12 mouse cellular contexts compared by ENCODE assay signal in the genomic region with DNA sequence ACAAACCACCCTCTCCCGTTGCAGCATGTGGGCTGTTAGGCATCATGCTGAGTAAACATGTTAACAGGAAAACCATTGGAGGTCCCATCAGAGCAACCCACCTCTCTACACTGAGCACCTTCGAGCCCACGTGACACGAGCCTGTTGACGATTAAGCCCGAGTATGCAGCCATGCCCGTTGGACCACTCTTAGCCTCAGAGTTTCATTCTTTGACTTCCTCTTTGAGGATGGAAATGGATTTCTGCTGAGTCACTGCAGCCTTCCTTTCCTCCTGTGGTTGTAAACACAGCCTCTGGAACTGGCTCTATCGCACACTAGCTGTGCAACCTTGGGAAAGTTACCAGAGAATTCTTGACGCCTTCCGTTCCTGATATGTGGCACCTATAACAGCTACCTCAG.
DNase-seq lines count a peak whose midpoint lies in the region; ATAC-seq and TF ChIP-seq lines count a peak whose summit lies in the region.
"Had no signal": no experiment of that assay in that cellular context is flagged by ENCODE, and none has a peak within 500 bp of the region (broad histone marks: within the 10 kb centered on the region; RNA-seq: fewer than 3 reads in every experiment).

No protein-coding gene starts in this region.

- ATAC-seq in monocyte, adult 5-6 weeks (replicated peaks; ENCODE audit: insufficient number of reproducible peaks, low FRiP score, low TSS enrichment, poor library complexity, severe bottlenecking) = peak; percentile 72
- ATAC-seq in midbrain, embryonic 13.5 days = no peak

- H3K4me1 ChIP-seq in CH12.LX (ENCODE audit: control insufficient read depth in 1 of 2, insufficient read depth in 2 of 2) = peaks cover 20 to 67% of the 10 kb centered on the region in 2 experiments
- peaks cover 13% of the 10 kb centered on the region for H3K4me1 ChIP-seq in midbrain, embryonic 13.5 days (replicated peaks)

- 86% methylated on average over 10 of the region's 10 CpGs for WGBS in midbrain, embryonic 13.5 days

- H3K4me2 ChIP-seq in CH12.LX (ENCODE audit: insufficient read depth, low read depth, poor library complexity, severe bottlenecking) = peak overlapping the region; percentile 55
- no peak overlapping the region for H3K4me2 ChIP-seq in midbrain, embryonic 13.5 days (replicated peaks)
- H3K4me2 ChIP-seq: hindbrain, embryonic 15.5 days; limb, embryonic 13.5 days had no signal

- peak; percentile 26; the same call in 1 of the 2 replicates for TF ChIP-seq EP300 in CH12.LX (IDR thresholded peaks at IDR 0.05; ENCODE audit: low read length)

- H3K36me3 ChIP-seq in CH12.LX (replicated peaks in 1 of 2; ENCODE audit: control insufficient read depth in 1 of 2, insufficient read depth in 1 of 2, low read length in 1 of 2) = peaks cover 0 to 4% of the 10 kb centered on the region in 2 experiments
- H3K36me3 ChIP-seq in midbrain, embryonic 13.5 days = no peaks in the 10 kb centered on the region
- H3K36me3 ChIP-seq: G1E; hindbrain, embryonic 15.5 days; limb, embryonic 13.5 days had no signal

- H3K79me2 ChIP-seq in CH12.LX (replicated peaks; ENCODE audit: control insufficient read depth, extremely low read depth, insufficient read depth, poor library complexity, severe bottlenecking) = no peaks in the 10 kb centered on the region

- DNase-seq in lung, adult 18-20 months = peak; percentile 35 to 64
- no peak for DNase-seq in lung, postnatal 10 days
- peak; percentile 65 for DNase-seq in CH12.LX (ENCODE audit: extremely low read depth)
- peak; percentile 23 for DNase-seq in c-Kit-positive CD71-negative TER-119-negative erythroid progenitor cells, embryonic 14.5 days (ENCODE audit: low read depth)
- no peak for DNase-seq in right cerebral cortex, adult 18-20 months
- DNase-seq: embryo, embryonic 11 days; thymus, postnatal 4 days had no signal

- in situ Hi-C loops in CH12.LX (cut with MboI; ENCODE audit: low pct_ligation_motif_present, low pct_unique_long_range_greater_than_20kb, low sequenced_read_pairs) = no loop called here

- no peaks in the 10 kb centered on the region for H3K27me3 ChIP-seq in CH12.LX (replicated peaks)
- no peaks in the 10 kb centered on the region for H3K27me3 ChIP-seq in midbrain, embryonic 13.5 days
- H3K27me3 ChIP-seq: hindbrain, embryonic 15.5 days had no signal

- no peak for TF ChIP-seq CTCF in CH12.LX (conservative IDR thresholded peaks at IDR 0.05 in 1 of 2, IDR thresholded peaks at IDR 0.05 in 1 of 2; ENCODE audit: low read depth in 2 of 2, low read length in 2 of 2)

- peak overlapping the region; percentile 76 for H3K27ac ChIP-seq in CH12.LX (ENCODE audit: insufficient read depth, low read depth)
- H3K27ac ChIP-seq in midbrain, embryonic 13.5 days = no peak overlapping the region
- H3K27ac ChIP-seq: hindbrain, embryonic 15.5 days; limb, embryonic 13.5 days had no signal

- dilution Hi-C loops in CH12.LX (cut with MboI; ENCODE audit: extremely low pct_ligation_motif_present, extremely low pct_unique_long_range_greater_than_20kb, low sequenced_read_pairs) = no loop called here

- H3K9ac ChIP-seq in CH12.LX (ENCODE audit: insufficient read depth, low read depth) = peak overlapping the region; percentile 19
- no peak overlapping the region for H3K9ac ChIP-seq in midbrain, embryonic 13.5 days (replicated peaks)
- H3K9ac ChIP-seq: hindbrain, embryonic 15.5 days; limb, embryonic 13.5 days had no signal

- TF ChIP-seq RAD21 in CH12.LX (IDR thresholded peaks at IDR 0.05; ENCODE audit: low read depth, low read length) = no peak

- no peak; the same call in 1 of the 2 replicates for TF ChIP-seq POLR2A in CH12.LX (IDR thresholded peaks at IDR 0.05; ENCODE audit: low read depth, low read length)

- no peaks in the 10 kb centered on the region for H3K9me3 ChIP-seq in CH12.LX (replicated peaks; ENCODE audit: low read length)
- H3K9me3 ChIP-seq in midbrain, embryonic 13.5 days = no peaks in the 10 kb centered on the region
- H3K9me3 ChIP-seq: G1E; hindbrain, embryonic 15.5 days; limb, embryonic 13.5 days had no signal

- H3K4me3 ChIP-seq in CH12.LX (replicated peaks in 1 of 3; ENCODE audit: low read depth in 2 of 3, low read length in 2 of 3, poor library complexity in 1 of 3) = peak overlapping the region in 2 of 3 experiments; percentile 40 to 42
- no peak overlapping the region for H3K4me3 ChIP-seq in midbrain, embryonic 13.5 days (replicated peaks)
- H3K4me3 ChIP-seq: hindbrain, embryonic 15.5 days; limb, embryonic 13.5 days had no signal

TF ChIP-seq in CH12.LX, 34 proteins besides CTCF, POLR2A, EP300 and RAD21:
- peak; percentile 74 for TF ChIP-seq USF1 (IDR thresholded peaks at IDR 0.05; ENCODE audit: low read depth, low read length)
- no peak for TF ChIP-seq ZMIZ1 (IDR thresholded peaks at IDR 0.05; ENCODE audit: low read depth, low read length)
- TF ChIP-seq ELF1 (IDR thresholded peaks at IDR 0.05; ENCODE audit: low read depth, low read length) = no peak; the same call in 1 of the 2 replicates
- peak; percentile 58; the same call in 1 of the 2 replicates for TF ChIP-seq TBP (conservative IDR thresholded peaks at IDR 0.05; ENCODE audit: low read depth, low read length)
- TF ChIP-seq MEF2A (IDR thresholded peaks at IDR 0.05; ENCODE audit: borderline replicate concordance, low read depth, low read length) = no peak; the same call in 1 of the 2 replicates
- TF ChIP-seq UBTF (IDR thresholded peaks at IDR 0.05; ENCODE audit: low read depth, low read length) = no peak
- no peak for TF ChIP-seq ZC3H11A (IDR thresholded peaks at IDR 0.05; ENCODE audit: low read depth, low read length)
- TF ChIP-seq RCOR1 (conservative IDR thresholded peaks at IDR 0.05; ENCODE audit: low read depth, low read length) = no peak
- TF ChIP-seq MAX (IDR thresholded peaks at IDR 0.05; ENCODE audit: low read length) = peak; percentile 93
- no peak for TF ChIP-seq ZKSCAN1 (IDR thresholded peaks at IDR 0.05; ENCODE audit: borderline replicate concordance, low read depth, low read length)
- no peak for TF ChIP-seq HCFC1 (IDR thresholded peaks at IDR 0.05; ENCODE audit: low read depth, low read length)
- no peak for TF ChIP-seq POLR2AphosphoS2 (IDR thresholded peaks at IDR 0.05; ENCODE audit: low read depth, low read length)
- TF ChIP-seq ETS1 (conservative IDR thresholded peaks at IDR 0.05; ENCODE audit: low read depth, low read length) = no peak
- TF ChIP-seq CHD1 (IDR thresholded peaks at IDR 0.05; ENCODE audit: low read depth, low read length) = no peak
- TF ChIP-seq MAFK (IDR thresholded peaks at IDR 0.05; ENCODE audit: insufficient replicate concordance, low read length) = peak; percentile 93
- TF ChIP-seq NRF1 (IDR thresholded peaks at IDR 0.05; ENCODE audit: low read depth, low read length) = no peak
- TF ChIP-seq IRF4 (IDR thresholded peaks at IDR 0.05; ENCODE audit: low read depth, low read length) = peak; percentile 33; the same call in 1 of the 2 replicates
- TF ChIP-seq KAT2A (IDR thresholded peaks at IDR 0.05; ENCODE audit: insufficient replicate concordance, low read length) = no peak
- no peak for TF ChIP-seq ZNF384 (IDR thresholded peaks at IDR 0.05; ENCODE audit: low read depth, low read length)
- no peak for TF ChIP-seq JUND (conservative IDR thresholded peaks at IDR 0.05; ENCODE audit: low read depth, low read length)
- TF ChIP-seq GABPA (IDR thresholded peaks at IDR 0.05; ENCODE audit: insufficient replicate concordance, low read depth, low read length) = peak; percentile 35; the same call in 1 of the 2 replicates
- TF ChIP-seq MAZ (IDR thresholded peaks at IDR 0.05; ENCODE audit: low read depth, low read length) = no peak
- TF ChIP-seq MXI1 (IDR thresholded peaks at IDR 0.05; ENCODE audit: low read depth, low read length) = peak; percentile 62
- peak; percentile 79; the same call in 1 of the 2 replicates for TF ChIP-seq MYC (IDR thresholded peaks at IDR 0.05; ENCODE audit: low read depth, low read length)
- TF ChIP-seq SIN3A (IDR thresholded peaks at IDR 0.05; ENCODE audit: low read length) = peak; percentile 73
- TF ChIP-seq JUN (IDR thresholded peaks at IDR 0.05; ENCODE audit: insufficient read depth, low read depth, low read length) = no peak
- no peak for TF ChIP-seq SMC3 (IDR thresholded peaks at IDR 0.05; ENCODE audit: low read depth, low read length)
- no peak for TF ChIP-seq CHD2 (IDR thresholded peaks at IDR 0.05; ENCODE audit: low read length)
- TF ChIP-seq NELFE (IDR thresholded peaks at IDR 0.05; ENCODE audit: low read depth, low read length) = no peak; the same call in 1 of the 2 replicates
- TF ChIP-seq BHLHE40 (IDR thresholded peaks at IDR 0.05; ENCODE audit: low read depth, low read length) = peak; percentile 74
- no peak for TF ChIP-seq E2F4 (IDR thresholded peaks at IDR 0.05; ENCODE audit: insufficient replicate concordance, low read depth, low read length)
- no peak; the same call in 1 of the 2 replicates for TF ChIP-seq TCF12 (IDR thresholded peaks at IDR 0.05; ENCODE audit: low read depth, low read length)
- TF ChIP-seq USF2 (conservative IDR thresholded peaks at IDR 0.05; ENCODE audit: low read depth, low read length) = peak; percentile 54; the same call in 1 of the 2 replicates
- TF ChIP-seq PAX5 (IDR thresholded peaks at IDR 0.05; ENCODE audit: low read length) = no peak

Comparison
In these comparisons a context has a peak if more than half of its experiments do, and no peak if none do; other contexts are left out.
1. DNase-seq: peak in lung, adult 18-20 months (2 of 2), CH12.LX (single experiment) and c-Kit-positive CD71-negative TER-119-negative erythroid progenitor cells, embryonic 14.5 days (single experiment); none in lung, postnatal 10 days (single experiment) and right cerebral cortex, adult 18-20 months (single experiment).